Mouse (Mus musculus): ENCODE results near the gene Rlf. TPM values are rescaled to one million over a fixed set of nuclear protein-coding genes. Genes with fewer than 3 reads are reported as not detected.
"Not testable (repeated sequence)": the region's sequence is repeated elsewhere in the genome, so short reads cannot be mapped to it uniquely, and the experiment has no call there.

The Rlf gene
- total RNA-seq, 2 experiments from 2014 or later = 8.0 to 9.8 TPM

DNA sequence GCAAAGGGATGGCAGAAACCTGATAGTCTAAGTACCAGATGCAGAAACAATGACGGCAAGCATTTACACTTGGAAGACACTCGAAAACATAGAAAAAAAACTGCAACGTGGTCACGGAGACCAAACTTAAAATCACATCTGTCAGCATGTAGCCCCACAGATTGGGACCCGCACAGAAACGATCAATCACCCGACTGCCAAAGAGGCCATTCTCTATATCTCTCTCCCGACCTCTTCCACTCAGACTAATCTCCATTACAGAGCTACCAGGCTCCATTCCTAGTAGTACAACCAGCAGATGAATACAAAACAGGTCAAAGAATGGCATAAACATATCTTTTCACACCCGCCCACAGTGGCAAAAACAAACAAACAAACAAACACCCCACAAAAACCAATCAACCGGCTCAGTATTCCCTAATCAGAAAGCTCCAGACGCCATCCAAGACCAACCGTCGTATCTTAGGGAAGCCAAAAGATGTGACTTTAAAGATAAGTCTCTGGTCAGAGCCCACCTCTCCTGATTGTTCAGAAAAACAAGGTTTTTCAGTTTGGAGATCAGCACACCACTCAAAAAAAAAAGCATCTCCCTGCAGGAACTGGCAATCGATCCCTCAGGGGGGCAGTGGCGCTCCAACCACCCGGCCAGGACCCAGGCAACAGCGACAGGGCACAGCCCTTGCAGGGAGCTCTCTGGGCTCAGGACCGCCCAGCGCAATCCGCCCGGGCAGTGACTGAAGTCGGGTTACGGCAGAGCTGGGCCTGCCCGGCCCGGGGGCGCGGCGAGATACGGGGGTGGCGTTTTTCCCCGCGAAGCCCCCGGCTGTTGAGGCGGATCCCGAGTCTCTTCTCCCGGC lies 720 bp downstream of the Rlf start:
- Histone ChIP-seq H3K27ac (peak overlapping the region; percentile 96), H3K4me3 (peak overlapping the region; percentile 94)
- intact Hi-C loops (cut with DNase I) = no loop called here
- peak; percentile 70 for DNase-seq
- no peak for TF ChIP-seq CTCF (IDR thresholded peaks at IDR 0.05)

DNA sequence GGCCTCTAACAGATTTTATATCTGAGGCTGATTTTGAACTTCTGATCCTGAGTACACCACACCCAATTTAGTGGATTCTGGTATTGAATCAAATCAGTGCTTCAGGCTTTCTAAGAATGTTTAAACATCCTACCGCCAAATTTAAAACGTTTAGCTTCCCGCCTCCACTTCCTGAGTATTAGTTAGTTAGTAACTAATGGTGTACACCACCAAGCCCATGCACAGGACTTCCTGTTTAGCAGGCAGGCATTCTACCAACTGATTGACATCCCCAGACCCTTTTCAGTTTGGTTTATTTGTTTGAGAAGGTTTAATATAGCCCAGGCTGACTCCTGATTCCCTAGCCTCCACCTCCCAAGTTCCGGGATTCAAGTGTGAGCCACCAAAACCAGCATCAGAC lies 6.0 kb downstream of the Rlf start:
- no peak for DNase-seq
- intact Hi-C loops (cut with DNase I) = no loop called here
- TF ChIP-seq CTCF (IDR thresholded peaks at IDR 0.05) = no peak
- H3K4me3 ChIP-seq = no peak overlapping the region
- no peak overlapping the region for H3K27ac ChIP-seq

DNA sequence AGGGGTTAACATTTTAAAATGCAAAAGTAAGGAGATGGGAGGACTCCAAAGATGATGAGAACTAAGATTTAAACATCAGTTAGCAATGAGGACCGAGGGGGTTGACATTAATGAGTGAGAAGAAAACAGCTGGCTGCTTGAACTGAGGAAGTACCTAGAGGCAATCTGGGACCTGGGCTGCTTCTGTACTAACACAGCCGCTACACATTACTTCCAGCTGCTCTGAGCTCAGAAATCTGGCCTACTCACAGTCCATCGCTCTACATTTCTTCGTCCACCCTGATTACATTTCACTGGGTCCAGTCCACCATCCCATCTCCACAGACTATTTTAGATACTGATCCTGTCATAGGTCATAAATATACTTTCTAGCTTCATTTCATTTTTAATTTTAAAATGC lies 17.0 kb downstream of the Rlf start:
- intact Hi-C loops (cut with DNase I) = no loop called here
- H3K4me3 ChIP-seq = 0 out of 2 replicates have a peak overlapping the region, but pooled peaks have one; percentile 11
- H3K27ac ChIP-seq = peak overlapping the region; percentile 74
- TF ChIP-seq CTCF (IDR thresholded peaks at IDR 0.05) = no peak
- peak; percentile 40 for DNase-seq

DNA sequence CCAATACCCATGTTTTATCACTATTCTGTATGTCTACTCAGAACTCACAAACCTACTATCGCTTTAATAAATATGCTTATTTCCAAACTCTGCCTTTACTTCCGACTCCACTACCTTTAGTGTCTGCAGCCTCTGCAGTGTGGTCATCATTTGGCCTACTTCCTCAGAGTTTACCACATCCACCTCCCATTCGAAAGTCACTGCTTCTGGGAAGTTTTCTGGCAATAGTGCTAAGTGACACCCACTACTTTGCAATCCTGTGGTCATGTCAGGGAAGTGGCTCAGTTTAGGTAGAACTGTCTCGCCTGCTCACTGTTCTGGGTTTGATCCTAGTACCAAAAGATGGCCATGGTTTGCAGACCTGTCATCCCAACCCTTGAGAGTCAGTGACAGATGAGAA lies 17.9 kb downstream of the Rlf start:
- no peak for DNase-seq
- no peak overlapping the region for H3K4me3 ChIP-seq
- H3K27ac ChIP-seq = peak overlapping the region; percentile 74
- intact Hi-C loops (cut with DNase I) = no loop called here
- no peak for TF ChIP-seq CTCF (IDR thresholded peaks at IDR 0.05)

DNA sequence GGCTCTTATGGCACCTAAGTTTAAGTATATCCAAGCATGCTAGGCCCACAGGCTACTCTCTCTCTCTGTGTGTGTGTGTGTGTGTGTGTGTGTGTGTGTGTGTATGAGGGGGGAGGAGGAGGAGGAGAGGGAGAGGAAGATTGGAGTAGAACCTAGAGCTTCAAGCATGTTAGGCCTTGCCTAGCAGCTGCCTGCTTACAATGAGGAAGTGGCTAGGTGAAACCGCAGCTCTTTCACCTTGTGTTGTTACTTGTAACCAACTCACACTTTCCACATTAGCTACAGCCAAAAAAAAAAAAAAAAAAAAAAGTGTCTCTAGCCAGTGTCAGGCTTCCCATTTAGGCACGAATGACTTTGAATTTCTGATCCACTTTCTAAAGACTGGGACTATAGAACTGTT lies 18.7 kb downstream of the Rlf start:
- no peak overlapping the region for H3K27ac ChIP-seq
- intact Hi-C loops (cut with DNase I) = no loop called here
- no peak for DNase-seq
- TF ChIP-seq CTCF (IDR thresholded peaks at IDR 0.05) = no peak
- no peak overlapping the region for H3K4me3 ChIP-seq

DNA sequence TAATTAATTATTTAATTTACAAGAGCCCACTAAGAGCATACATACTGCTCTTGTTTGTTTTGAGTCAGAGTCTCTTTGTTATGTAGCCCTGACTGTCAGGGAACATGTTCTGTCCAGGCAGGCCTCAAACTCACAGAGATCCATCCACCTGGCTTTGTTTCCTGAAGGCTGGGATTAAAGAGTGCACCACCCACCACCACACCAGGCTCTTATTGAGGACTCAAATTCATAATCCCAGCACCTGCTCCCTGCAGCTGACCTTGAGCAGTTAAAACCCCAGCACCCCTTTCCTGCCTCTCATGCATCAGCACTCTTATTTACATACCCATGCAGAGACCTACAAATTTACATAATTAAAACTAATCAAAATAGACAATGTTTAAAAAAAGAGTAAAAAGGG lies 20.1 kb downstream of the Rlf start:
- DNase-seq = no peak
- H3K27ac ChIP-seq = no peak overlapping the region
- no peak for TF ChIP-seq CTCF (IDR thresholded peaks at IDR 0.05)
- intact Hi-C loops (cut with DNase I) = no loop called here
- no peak overlapping the region for H3K4me3 ChIP-seq

DNA sequence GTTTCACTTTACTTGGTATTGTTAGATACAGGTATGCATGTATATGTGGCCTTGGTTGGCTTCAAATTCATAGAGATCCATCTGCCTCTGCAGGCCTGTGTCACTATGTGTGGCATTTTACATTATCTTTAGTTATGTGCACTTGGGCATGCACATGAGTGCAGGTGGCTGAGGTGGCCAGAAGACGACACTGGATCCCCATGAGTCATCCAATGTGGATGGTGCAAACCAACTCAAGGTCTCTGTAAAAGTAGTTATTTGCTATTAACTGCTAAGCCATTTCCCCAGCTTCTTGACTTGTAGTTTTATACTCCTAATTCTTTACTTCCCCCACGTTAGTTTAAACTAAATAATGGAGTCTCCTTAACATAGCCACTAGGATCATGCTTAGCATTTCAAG lies 22.6 kb downstream of the Rlf start:
- DNase-seq = no peak
- no peak for TF ChIP-seq CTCF (IDR thresholded peaks at IDR 0.05)
- intact Hi-C loops (cut with DNase I) = no loop called here

DNA sequence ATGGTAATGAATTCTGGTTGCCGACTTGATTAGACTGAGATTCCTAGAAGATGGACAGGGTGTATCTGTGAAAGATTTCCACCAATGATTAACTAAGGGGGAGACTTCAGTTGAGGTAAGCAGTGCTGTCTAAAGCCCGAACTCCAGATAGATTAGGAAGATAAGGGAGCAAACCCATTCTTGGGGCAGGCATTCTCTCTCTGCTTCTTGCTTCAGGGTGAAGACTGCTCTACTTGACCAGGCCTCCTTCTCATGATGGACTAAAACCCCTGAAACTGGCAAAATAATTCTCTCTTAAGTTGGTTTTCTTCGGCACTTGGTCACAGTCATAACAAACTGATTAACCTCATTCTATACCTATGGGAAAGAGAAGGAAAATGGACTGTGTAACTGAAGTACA lies 25.5 kb downstream of the Rlf start:
- intact Hi-C loops (cut with DNase I) = no loop called here
- H3K4me3 ChIP-seq = no peak overlapping the region

More for the DNA sequence above, 22.6 kb downstream of the Rlf start:
- Histone ChIP-seq H3K4me3 (no peak overlapping the region), H3K27ac (no peak overlapping the region)

DNA sequence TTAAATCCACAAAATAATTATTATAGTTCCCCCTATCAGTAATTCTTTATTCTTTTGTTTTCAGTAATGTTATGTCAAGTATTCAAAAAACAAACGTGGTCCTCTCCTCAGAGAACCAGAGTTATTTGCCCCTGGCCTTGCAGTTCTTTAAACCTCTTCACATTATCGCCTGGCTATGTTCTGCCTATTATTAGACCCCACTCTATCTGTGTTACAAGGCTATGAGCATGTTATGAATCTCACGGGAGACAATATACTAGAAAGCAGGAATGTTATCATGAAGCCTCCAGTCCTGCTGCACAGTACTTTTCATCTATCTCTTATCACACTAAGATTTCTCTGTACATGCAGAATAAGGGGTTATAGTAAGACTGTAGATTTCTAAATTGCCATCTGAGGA lies 35.2 kb downstream of the Rlf start:
- H3K4me3 ChIP-seq = no peak overlapping the region
- no peak for DNase-seq
- no peak for TF ChIP-seq CTCF (IDR thresholded peaks at IDR 0.05)
- intact Hi-C loops (cut with DNase I) = no loop called here
- H3K27ac ChIP-seq = no peak overlapping the region

More for the DNA sequence above, 25.5 kb downstream of the Rlf start:
- no peak for TF ChIP-seq CTCF (IDR thresholded peaks at IDR 0.05)
- no peak overlapping the region for H3K27ac ChIP-seq
- no peak for DNase-seq

DNA sequence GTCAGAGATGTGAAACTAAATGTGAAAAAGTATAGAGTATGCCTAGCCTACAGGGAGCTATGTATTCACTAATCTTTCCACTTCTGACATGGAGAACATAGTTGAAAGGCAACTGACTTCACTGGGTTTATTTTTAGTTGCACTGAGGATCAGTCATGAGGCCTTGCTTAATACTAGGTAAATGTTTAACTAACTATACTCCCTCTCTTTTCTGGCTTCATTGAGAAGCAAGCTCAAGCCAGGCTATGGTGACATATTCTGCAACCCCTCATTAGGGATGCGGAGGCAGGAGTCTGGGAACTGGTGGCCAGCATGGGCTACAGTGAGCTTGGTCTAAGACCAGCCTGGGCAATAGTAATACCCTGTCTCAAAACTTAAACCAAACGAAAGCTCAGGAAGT lies 47.2 kb downstream of the Rlf start:
- peak overlapping the region; percentile 3; the same call in 1 of the 2 replicates for H3K27ac ChIP-seq
- no peak for DNase-seq
- no peak for TF ChIP-seq CTCF (IDR thresholded peaks at IDR 0.05)
- no peak overlapping the region for H3K4me3 ChIP-seq
- intact Hi-C loops (cut with DNase I) = no loop called here

DNA sequence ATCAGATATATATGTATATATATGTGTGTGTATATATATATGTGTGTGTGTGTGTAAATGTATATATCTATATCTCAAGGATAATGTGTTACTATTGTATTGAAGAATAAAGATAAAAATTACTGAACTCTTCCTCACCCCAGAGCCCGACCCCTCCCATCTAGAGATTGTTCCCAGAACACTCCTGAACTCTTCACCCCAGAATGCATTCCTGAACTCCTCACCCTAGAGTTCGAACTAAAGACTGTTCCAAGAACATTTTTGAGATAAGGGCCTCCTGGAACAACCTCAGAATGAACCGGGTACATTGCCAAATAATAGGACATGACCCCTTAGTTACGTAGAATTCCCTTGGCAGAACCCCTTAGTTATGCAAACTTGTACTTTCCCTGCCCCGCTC lies 48.2 kb downstream of the Rlf start:
- H3K27ac ChIP-seq; DNase-seq; intact Hi-C loops (cut with DNase I); H3K4me3 ChIP-seq: not testable (repeated sequence)

DNA sequence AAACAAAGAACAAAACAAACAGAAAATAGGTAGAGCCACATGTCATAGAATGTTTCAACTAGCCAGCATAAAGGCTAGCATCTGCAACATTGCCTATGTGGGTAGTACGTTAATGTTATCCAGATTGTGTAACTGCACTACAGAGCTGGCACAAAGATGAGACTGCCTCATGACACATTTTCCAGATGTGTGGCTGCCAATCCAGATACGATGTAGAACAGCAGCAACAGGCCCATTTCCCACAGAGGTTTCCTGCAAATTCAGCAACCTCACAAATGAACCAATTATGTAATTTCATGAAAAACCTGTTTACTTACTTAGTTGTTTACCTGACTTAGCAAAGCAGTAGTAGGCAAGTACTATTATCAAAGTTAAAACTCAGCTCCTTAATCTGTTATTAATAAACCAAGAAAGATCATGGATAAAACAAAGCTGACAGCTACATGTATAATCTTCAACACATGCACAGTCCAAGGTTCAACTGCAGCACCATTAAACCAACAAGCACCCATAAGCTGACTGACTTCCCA lies 51.3 kb downstream of the Rlf start:
- H3K4me3 ChIP-seq = no peak overlapping the region
- intact Hi-C loops (cut with DNase I) = no loop called here
- no peak for TF ChIP-seq CTCF (IDR thresholded peaks at IDR 0.05)
- no peak overlapping the region for H3K27ac ChIP-seq
- no peak for DNase-seq

DNA sequence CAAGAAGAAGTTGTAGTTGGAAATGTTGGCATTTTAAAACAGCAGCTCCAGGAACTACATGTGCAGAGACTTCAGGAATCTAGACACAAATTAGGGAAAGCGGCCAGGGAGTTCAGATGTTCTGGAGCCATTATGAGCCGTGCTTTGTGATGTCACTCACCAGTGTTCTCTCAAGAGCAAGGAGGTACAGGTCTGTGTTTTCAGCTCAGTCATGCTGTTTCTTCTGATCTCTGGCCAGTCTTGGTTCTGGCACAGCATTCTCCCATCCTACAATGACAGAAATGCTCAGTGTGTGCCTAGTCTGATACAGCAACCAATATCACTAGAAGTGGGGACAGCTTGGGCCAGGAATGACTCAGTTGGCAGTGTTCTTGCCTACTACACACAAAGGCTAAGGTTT lies 105.8 kb downstream of the Rlf start, which contains the start of gene Tmco2:
Gene Tmco2 (minus strand): TSS at position 101 of the 400 bp plus-strand sequence.
- intact Hi-C loops (cut with DNase I) = no loop called here
- DNase-seq = no peak
- no peak within 1 kb of the TSS for H3K27ac ChIP-seq
- no peak within 1 kb of the TSS for H3K4me3 ChIP-seq
- TF ChIP-seq CTCF (IDR thresholded peaks at IDR 0.05) = no peak

DNA sequence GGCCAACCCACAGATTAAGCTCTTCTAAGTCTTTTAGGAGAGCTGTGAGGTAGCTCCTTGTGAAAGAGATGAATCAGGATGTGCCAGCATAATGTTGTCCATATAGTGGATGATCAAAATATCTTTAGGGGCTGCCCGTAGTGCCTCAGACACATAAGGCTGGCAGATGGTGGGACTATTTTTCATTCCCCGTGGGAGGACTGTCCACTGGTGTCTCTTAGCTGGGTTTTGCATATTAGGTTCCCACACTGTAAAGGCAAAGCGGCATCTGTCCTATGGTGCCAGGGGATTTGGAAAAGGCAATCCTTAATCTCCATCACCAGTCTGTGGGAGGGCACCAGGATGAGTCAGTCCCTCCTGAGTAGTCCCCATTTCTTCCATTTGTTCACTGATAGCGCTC lies 111.6 kb downstream of the Rlf start:
- Histone ChIP-seq H3K4me3 (no peak overlapping the region), H3K27ac (no peak overlapping the region)
- intact Hi-C loops (cut with DNase I) = no loop called here
- no peak for TF ChIP-seq CTCF (IDR thresholded peaks at IDR 0.05)
- DNase-seq = no peak
